Mouse (Mus musculus): ENCODE results near the gene N4bp2.

- TF ChIP-seq CTCF (IDR thresholded peaks at IDR 0.05; ENCODE audit: borderline replicate concordance, insufficient read depth, low read length) (no peak), POLR2A (IDR thresholded peaks at IDR 0.05; ENCODE audit: low read depth, low read length) (no peak)
These were observed 16.2 kb downstream of the N4bp2 start for GRCm38 (mm10) chr5:65779401-65780063.

Data from embryonic fibroblast, embryonic 13.5 days (primary cell).